Mouse (Mus musculus): ENCODE data around the gene Usp50.

DNA sequence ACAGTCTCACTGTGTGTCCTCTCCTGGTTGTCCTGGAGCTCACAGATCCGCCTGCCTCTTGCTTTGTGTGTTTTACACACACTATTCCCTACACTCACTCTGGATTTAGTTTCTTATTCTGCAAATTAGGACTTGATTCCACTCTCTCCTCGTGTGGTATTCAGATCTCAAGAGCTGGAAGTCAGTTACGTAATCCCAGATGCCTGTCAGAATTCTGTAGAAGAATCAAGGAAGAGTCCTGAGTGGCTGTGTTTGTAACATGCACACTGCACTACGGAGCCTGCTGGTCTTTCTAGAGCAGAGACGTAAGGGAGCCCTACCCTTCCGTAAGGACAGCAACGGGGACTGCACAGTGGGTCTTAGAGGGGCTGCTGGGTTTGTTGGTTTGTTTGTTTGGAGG lies 23.9 kb downstream of the Usp50 start:
- TF ChIP-seq CTCF (IDR thresholded peaks at IDR 0.05; ENCODE audit: control insufficient read depth, insufficient read depth, low read length) (no peak), POLR2A (IDR thresholded peaks at IDR 0.05; ENCODE audit: borderline replicate concordance, control insufficient read depth, low read depth, low read length) (no peak)

Data from bone marrow, adult 2 months (tissue).